Mouse (Mus musculus): ENCODE results near the gene Prmt3. TPM values are rescaled to one million over a fixed set of nuclear protein-coding genes. Genes with fewer than 3 reads are reported as not detected.

The Prmt3 gene
- total RNA-seq, 2 experiments from 2014 or later: 34.6 to 36.5 TPM

Other genes with a start within 250 kb of the Prmt3 start
- not detected for gene Dbx1, start 141.5 kb upstream of the Prmt3 start, total RNA-seq (2021)
- gene Htatip2, start 19.2 kb upstream of the Prmt3 start, total RNA-seq (2021): 10 to 100 TPM; 15.5 to 17.5 TPM
- gene Slc6a5, start 131.8 kb downstream of the Prmt3 start, total RNA-seq (2021): under 1 TPM; 0.12 TPM
- gene Nell1, start 196.5 kb downstream of the Prmt3 start, total RNA-seq (2021): 10 to 100 TPM; 59.6 to 69.1 TPM

Measured in left cerebral cortex, adult 18-20 months (tissue).